Mouse (Mus musculus) urinary bladder, postnatal 36 days (tissue): ENCODE results near the gene Dkc1.

Source experiments
- DNase-seq, 2 experiments: peaks; one replicate each; pipeline ENCODE4 v3.0.0; 2022; ENCODE audit warnings: low spot score in 2 of 2, mixed read lengths in 1 of 2

The Dkc1 gene

DNA sequence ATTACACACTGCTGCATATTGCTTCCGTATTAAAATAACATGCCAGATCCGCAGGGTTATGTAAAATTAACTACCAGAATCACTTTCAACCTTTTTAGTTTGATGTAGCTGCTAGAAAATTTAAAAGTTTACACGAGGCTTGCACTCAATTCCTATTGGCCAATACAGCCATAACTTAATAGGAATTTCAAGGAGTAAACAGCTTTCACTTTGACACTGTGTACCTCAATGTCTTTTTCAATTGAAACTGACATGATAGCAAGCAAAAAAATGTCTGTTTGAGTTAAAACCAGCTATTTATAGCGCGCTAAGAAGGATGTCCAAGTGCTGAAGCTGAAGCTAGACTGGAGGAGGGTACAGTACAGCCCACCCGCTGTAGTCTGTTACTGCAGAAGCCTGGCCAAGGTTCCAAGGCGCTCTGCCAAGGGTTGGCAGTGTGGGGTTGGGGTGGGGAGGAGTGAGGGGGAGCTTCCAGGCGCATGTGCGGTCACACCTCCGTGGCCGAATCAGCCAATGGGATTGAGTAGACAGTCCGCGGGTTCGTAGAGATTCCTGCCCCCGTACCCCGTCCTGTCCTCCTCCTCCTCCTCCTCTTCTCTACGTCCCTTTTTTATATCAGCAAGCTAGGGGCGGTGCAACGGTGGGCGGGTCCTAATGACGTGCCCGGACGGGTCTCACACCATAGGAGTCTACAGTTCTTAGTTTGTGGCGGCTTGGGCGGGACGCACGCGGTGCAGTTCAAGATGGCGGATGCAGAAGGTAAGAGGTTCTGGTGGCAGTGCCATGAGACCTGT, at the start of gene Dkc1:
Gene Dkc1, plus strand, starts transcription at position 486 of the 794 bp plus-strand sequence.
- DNase-seq: peak; percentile 84 to 92

DNA sequence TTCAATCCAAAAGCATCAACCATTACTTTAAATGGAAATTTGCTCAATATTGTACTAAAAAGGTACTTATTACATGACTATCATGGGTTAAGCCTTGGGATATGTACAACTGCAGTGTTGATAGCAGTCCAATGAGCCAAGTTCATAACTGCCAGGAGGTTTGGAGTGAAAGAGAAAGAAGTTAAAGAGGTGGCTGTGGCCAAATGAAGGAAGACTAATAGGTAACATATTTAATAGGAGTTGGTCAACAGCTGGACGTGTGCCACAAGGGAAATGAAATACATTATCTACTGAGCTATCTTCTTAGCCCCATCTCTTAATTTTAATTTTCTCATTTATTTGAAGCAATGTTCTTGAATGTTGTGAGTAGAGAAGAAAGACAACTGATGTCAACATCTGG, 49.7 kb upstream of the Dkc1 start:
- DNase-seq: no peak

DNA sequence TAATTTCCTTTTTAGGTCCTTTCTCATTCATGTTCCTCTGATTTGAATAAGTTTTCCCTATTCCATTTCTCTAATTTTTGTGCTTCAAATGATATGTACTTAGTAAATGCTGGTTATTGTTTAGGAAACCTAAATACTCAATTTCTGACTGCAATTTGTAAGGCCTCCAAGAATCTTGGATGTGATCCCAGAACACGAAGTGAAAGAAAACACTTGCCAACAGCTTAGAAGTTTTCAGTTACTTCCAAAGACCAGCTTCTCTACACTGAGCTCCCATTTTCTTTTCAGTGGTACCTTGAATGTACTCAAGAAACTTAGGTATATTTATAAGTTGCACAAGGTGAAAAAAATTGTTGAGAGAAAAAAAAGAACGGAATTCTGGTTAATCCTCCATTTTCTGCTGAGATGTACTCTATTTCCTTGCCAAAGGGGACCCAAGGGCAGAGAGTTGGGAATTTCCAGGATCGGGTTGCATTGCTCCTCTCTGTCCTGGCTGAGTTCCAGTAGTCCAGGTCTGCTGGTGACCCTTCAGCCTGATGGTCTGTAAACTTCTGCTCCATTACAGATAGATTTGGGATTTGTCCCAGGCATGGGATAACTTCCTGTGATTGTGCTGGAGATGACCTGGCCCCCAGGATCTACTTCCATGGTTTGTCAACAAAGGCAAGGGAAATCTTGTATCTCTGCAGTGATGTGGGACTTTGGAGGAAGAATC, 48.6 kb upstream of the Dkc1 start:
- no peak for DNase-seq

DNA sequence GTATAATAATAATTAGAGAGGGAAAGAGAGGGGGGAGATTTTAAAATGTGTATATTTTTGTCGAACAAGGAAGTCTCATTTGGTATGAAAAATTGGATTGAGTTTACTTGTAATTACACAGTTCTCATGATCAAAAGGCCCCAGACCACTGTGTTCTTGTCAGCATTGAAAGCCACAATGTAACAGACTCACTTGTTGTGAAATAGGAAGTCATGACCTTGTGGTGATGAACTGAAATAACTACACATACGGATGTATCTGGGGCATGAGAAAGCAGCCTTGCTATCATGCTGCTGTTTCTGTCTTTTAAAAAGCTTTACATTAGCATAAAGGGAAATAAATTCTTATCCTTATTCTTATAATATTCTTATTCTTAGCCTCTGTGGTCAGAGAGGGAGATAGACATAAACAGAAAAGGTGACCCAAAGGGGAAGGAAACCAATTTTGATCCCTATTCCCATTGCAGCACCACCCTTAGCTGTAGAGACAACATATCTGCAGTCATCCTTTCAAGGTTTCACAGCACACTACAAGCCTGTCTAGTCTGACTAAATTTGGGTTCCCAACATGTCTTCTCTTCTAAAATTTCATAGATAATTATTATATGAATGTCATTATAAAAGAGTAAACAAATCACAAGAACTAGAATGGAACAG, 39.4 kb upstream of the Dkc1 start:
- no peak for DNase-seq

DNA sequence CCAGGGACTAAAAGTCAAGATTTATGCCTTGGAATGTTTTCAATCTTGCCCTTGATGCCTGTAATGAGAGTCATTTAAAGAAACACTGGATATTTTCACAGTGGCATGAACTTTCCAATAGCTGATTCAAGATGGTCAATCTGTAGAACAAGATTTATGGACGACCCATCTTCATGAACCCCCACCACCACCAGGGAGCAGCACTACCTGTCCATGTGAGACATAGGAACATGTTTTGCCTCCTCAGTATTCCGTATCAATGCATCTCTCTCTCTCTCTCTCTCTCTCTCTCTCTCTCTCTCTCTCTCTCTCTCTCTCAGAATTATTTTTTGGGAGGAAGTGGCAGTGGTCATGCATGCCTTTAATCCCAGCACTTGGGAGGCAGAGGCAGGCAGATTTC, 13.3 kb upstream of the Dkc1 start:
- DNase-seq: no peak

DNA sequence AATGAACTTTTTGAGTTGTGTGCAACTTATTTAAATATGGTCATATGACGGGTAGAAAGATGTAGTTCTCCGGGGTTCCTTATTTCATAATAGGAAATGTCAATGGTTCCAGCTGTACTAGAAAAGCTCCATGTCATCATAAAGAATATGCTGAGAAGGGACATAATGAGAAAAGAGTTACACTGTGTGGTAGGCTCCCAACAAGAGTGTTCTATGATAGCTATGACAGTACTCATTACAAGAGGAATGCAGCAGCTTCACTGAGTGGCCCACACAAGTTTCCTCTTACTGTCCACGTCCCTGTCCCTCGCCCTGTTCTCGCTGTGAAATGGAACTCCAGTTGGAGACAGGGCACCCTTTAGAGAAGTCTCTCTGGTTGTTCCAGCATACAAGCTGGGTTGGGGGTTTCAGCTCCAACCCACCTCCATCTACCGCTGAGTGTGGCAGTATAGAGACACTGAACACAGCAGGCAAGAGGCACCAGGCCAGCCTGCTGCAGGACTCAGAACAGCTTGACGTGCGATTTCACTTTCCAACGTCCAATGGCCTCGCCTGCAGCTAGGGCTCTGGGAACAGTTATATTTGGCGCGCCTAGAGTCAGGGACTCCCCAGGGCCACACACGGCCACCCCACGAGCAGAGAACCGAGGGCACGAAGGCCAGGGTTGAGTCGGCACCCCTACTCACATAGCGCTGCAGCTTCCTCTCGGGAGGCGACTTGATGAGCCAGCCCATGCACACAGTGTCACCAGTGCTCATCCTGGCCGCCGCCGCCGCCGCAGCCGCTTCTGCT, 11.5 kb upstream of the Dkc1 start:
- DNase-seq: peak in 1 of 2 experiments; percentile 1

DNA sequence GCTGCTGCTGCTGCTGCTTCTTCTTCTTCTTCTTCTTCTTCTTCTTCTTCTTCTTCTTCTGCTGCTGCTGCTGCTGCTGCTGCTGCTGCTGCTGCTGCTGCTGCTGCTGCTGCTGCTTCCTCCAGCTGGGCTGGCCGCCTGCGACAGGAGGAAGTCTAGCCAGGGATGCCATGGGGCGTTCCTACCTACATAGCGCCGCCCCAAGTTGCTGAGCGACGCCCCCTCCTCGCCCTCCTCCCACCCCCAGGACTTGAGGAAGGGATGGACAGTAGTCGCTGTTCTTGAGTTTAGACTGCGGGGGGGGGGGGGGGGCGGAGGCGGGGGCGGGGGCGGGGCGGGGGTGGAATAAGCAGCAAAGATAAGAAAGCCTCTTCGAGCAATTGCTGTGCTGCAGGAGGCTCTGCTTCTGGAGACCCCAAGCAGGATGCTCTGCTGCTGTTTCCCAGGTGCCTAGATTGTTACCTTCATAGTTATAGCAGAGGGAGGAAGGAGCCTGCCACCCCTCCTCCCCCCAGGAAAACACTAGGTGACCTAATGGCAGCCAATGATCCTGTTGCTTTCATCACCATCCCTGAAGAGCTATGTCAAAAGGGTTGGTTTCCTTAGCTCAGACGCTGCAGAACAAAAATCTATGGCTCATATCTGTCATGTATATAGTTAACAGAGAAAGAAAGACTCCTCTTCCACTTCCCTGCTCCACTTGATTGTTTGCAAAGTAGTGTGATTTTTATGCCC, 10.7 kb upstream of the Dkc1 start, which contains the start of gene Gab3:
Gene Gab3, minus strand, starts transcription at position 685 of the 735 bp plus-strand sequence.
- DNase-seq: peak; percentile 1 to 45

DNA sequence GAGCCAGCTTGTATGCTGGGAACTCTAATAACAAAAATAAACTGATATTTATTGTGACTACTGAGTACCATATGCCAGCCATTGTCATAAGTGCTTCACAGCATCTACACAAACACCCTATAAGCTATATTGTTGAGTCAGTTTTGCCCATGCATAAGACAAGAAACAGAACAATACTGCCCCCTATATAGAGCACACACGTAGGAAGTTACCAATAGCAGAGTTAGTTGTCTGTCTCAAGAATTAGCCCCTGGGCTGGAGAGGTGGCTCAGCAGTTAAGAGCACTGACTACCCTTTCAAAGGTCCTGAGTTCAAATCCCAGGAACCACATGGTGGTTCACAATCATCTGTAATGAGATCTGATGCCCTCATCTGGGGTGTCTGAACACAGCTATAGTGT, 10.0 kb upstream of the Dkc1 start:
- DNase-seq: no peak

DNA sequence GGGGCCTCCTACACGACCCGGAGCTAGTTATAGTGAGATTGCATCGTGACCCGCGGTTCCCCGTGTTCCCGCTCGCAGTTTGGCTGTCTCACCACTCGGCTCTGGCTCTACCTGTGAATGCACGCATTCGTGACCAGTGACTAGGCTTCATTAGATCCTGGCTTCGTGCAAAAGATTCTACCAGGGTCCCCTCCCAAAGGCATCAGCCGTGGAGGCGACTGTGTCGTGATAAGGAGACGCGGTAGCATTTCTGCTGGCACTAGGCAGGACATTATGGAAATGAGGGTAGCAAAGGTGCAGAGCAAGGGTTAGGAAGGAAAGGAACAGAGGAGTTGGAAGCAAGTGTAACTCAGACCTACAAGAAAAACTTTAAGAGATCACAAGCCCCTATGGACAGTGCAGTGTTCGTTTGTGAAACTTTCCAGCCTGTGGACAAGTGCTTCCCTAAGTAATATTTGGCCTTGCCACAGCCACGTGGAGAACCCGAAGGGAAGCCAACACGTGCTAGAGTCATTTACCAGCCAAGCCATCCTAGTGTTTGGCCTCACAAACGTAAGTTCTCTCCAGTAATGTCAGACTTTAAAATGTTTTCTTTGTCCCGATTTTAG, 613 bp downstream of the Dkc1 start:
- peak in 1 of 2 experiments; percentile 22 for DNase-seq

DNA sequence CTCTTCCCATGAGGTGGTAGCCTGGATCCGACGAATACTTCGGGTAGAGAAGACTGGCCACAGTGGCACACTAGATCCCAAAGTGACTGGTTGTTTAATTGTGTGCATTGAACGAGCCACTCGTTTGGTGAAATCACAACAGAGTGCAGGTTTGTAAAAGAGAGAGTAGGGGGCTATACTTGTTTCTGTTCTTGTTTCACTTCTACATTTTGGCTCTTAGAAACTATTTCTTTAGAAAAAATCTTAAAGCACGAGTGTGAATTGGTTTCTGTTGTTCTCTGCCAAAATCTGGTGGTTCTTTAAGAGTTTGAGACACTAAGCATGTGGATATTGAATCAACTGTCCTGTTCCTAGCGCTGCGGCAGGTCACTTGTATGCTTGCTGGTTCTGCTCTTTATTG, 3.1 kb downstream of the Dkc1 start:
- no peak for DNase-seq

DNA sequence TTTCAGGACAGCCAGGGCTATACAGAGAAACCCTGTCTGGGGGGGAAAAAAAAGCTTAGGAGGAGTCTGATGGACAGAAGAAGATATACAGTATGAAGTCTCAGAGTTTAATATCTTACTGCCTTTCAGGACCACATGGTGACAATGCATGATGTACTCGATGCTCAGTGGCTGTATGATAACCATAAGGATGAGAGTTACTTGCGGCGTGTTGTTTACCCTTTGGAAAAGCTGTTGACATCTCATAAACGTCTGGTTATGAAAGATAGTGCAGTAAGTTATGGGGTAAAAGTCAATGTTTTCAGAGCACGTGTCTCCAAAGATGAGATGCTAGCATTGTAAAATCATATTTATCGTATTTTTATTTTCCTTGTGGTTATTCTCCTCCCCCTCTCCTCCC, 6.6 kb downstream of the Dkc1 start:
- no peak for DNase-seq

DNA sequence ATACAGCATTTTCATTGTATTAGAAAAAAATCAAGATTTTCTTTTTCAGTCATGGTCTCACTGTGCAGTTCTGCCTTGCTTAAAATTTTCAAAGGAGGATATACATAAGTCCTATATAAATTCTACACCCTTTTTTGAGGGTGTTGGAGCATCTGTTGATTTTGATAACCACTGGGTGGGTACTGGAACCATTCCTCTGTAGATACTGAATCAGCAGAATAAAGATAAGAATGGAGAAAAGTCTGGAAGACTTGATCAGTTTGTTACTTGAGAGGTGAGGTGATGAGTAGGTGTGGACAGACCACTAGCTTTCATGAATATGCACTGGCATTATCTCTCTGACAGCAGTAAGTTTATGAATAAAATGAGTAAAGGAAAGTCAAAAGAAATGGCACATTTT, 19.9 kb downstream of the Dkc1 start:
- DNase-seq: no peak

DNA sequence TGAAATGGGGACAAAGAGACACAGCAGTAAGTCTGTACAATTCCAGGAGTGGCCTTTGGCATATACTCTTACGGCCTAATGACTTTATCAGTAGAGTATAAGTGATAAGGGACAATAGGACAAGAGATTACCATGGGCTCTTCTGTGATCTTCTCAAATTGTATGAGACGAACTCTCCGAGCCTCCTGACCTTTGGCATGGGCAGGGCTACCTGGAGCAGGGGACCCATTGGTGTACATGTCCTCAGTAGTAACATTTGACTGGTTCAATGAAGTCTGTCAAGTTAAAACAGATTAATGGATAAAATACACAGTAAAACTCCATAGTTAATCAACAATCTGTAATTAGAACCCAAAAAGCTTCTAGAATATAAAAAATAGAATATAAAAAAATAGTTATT, 30.0 kb downstream of the Dkc1 start:
- no peak for DNase-seq

DNA sequence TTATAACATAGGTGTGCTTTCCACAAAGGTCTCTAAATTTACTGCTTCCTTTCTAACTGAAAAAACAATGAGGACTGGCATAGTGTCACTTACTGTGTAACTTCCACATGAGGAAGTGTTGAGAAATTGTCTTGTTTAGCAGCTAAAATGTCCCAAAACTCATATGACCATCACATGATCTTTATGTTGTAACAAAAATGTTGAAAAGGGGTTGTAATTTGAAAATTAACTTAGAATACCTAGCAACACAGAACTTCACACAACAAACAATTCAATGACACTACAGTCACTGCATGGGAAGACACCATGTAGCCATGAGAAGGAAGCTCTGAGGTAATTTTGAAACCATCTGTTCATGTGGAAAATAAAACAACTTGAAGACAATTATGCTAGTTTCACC, 31.2 kb downstream of the Dkc1 start:
- DNase-seq: no peak

DNA sequence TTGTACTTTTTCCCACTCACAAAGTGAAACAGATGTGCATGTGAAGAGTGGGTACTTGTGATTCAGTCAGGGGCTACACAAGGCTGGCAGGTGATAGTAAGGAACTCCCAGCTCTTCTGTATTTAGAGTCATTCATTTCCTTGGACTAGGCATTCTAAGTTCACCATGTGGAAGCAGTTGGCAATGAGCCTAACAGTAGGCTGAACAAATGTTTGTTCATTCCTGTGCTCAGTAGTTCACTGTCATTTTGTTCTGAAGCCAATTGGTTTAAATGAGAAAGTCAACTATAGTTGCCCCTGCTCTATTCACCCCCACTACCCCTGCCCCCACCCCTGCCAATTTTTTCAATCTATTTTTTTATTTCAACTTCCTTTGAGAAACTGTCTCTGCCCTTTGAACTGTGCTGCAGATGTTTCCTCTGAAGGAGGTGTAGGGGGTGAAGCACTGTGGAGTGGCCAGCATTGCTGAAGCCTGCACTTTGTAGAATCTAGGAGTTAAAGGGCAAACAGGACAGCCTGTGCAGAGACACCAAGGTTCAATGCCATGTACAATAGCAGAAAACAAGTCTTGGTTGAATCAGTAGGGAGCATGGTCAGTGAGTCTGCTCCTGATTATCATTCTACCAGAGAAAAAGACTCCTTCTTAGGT, 32.8 kb downstream of the Dkc1 start:
- DNase-seq: no peak

DNA sequence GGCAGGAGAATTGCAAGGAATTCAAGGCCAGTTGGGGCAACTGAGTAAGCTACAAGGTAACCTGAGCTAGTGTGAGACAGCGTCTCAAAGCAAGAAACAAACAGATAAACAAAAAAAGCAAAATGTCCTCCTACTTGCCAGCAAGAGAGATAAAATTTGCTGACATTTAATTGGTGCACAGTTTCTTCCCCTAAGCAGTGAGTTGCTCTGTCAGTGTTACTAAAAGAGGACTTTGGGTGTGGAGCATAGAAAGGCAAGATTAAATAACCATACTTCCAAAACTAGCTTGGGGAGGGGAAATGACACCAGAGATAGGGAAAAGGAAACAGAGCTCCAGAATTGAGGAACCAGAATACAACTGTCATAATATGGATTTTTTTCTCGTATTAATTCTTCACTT, 33.8 kb downstream of the Dkc1 start:
- no peak for DNase-seq

DNA sequence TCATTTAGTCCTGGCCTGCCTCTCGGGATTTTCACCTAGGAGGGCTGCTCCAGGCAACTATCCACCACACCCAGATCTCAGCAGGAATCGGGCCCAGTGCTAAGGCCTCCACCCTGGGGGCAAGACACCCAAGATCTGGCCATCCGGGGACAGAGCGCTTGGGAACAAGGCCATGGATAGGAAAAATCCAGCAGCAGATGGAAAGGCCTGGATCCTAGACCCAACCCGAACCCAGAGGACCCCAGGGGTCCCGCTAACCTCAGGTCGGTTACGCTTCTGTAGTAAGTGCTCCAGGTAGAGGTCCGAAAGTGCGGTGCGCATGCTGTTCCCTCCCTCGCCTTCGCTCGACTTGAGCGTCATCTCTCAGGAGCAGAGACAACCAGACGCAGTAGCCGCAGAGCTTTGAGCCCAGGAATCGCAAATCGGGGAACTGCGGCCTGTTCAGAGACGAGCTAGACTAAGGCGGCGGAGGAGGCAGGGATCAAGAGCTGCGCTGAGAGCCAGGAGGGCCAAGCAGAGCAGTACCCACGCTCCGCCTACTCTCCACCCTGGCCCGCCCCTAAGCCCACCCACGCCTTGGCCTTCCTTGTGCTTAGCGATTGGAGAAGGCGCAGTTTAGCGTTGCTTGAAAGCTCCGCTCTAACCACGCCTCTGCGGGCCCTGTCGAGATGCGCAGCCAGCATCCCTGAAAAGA, 35.0 kb downstream of the Dkc1 start, which contains the start of gene Mpp1:
Gene Mpp1, minus strand, starts transcription at position 550 of the 694 bp plus-strand sequence.
- peak; percentile 64 to 85 for DNase-seq

DNA sequence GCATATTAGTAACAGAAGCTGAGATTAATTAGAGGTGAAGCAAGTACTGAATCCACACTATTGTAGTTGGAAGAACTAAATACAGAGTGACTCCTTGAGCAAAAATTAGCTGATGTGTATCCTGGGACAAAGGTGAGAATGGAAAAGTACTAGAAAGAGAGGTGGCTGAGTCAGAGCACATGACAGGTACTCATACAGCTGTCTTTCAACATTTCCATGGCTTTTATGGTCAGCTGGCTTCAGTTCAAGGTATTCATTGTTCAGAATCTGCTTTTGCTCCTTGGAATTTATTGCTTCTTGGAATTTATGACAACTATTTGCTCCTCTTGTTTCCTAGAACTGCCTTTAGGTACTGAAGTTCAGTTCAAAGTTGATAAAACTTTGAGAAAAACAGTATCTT, 41.3 kb downstream of the Dkc1 start:
- DNase-seq: no peak

DNA sequence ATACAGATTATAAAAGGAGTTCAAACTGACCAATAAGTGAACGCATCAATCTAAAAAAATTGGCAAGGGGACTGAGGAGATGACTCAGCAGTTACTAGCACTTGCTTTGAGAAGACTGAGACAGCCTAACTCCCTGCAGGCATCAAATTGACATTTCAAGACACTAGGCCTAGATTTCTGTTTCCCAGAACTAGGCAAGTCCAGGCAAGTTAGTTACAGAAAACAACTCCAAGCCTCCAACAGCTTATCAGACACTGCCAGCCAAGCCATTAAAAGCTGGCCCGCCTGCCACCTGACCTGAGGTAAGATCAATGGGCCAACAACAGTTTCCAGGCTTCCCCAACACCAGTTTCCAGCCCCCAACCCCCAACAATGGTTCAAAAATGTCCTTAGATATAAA, 42.1 kb downstream of the Dkc1 start:
- no peak for DNase-seq

DNA sequence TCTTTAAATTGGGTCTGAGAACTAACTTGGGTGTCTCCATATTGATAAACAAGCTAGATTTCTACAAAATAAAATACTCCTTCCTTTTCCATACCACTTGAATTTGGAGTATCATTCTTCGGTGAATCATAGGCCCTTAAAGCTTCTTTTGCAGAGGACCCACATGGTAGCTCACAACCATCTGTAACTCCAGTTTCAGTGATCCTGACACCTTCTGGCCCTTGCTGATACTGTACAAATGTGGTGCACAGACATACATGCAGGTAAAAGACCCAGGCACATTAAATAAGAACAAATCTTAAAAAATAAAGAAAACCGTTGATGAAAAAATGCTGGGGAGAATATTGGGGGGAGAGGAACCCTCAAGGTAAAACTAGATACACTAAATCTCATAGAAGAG, 42.5 kb downstream of the Dkc1 start:
- DNase-seq: no peak
